Mouse (Mus musculus) monocyte, adult 5-6 weeks (primary cell): ENCODE measurements at regions not wholly inside any gene's neighbourhood (a gene's known extent, or its start where the extent isn't known, plus 50 kb on each side); places are given as distances from the start of the nearest gene placed in this dataset.
"Not testable (repeated sequence)": the region's sequence is repeated elsewhere in the genome, so short reads cannot be mapped to it uniquely, and the experiment has no call there.

ENCODE experiments used
- ATAC-seq: fragments of 153-309, 156-312 bp; replicated peaks from 2 replicates; pipeline ENCODE4 v1.8.0; 2017; ENCODE audit warnings: mild to moderate bottlenecking; ENCODE audit not compliant: low TSS enrichment, insufficient number of reproducible peaks, severe bottlenecking, poor library complexity, low FRiP score

GRCm38 (mm10) chr2:117442862-117443261 is 100.1 kb upstream of the Rasgrp1 start:
- no peak for ATAC-seq

GRCm38 (mm10) chr2:117444671-117445070 is 101.9 kb upstream of the Rasgrp1 start:
- no peak for ATAC-seq

- ATAC-seq = 0 out of 2 replicates have a peak, but pooled peaks have one; percentile 56
Observed at GRCm38 (mm10) chr2:117446876-117447275, 104.1 kb upstream of the Rasgrp1 start.

- ATAC-seq = no peak
Observed at GRCm38 (mm10) chr2:117450172-117450865, 107.5 kb upstream of the Rasgrp1 start.

- ATAC-seq = no peak
Observed at GRCm38 (mm10) chr2:117451818-117452217, 109.0 kb upstream of the Rasgrp1 start.

- no peak for ATAC-seq
Observed at GRCm38 (mm10) chr2:117455021-117455739, 112.4 kb upstream of the Rasgrp1 start.

GRCm38 (mm10) chr2:117455740-117456455 is 113.1 kb upstream of the Rasgrp1 start:
- no peak for ATAC-seq

GRCm38 (mm10) chr2:117456456-117457020 is 113.7 kb upstream of the Rasgrp1 start:
- no peak for ATAC-seq

GRCm38 (mm10) chr2:117461541-117462290 is 118.9 kb upstream of the Rasgrp1 start:
- ATAC-seq = no peak

GRCm38 (mm10) chr2:117474885-117475542 is 132.2 kb upstream of the Rasgrp1 start:
- ATAC-seq = no peak

GRCm38 (mm10) chr2:117475561-117475960 is 132.8 kb upstream of the Rasgrp1 start:
- ATAC-seq = no peak

GRCm38 (mm10) chr2:117477503-117477902 is 134.7 kb upstream of the Rasgrp1 start:
- not testable (repeated sequence) for ATAC-seq

GRCm38 (mm10) chr2:117479244-117480009 is 136.6 kb upstream of the Rasgrp1 start:
- ATAC-seq = not testable (repeated sequence)

- no peak for ATAC-seq
Observed at GRCm38 (mm10) chr2:117486447-117486846, 143.6 kb upstream of the Rasgrp1 start.

GRCm38 (mm10) chr2:117498565-117498964 is 155.8 kb upstream of the Rasgrp1 start:
- no peak for ATAC-seq

GRCm38 (mm10) chr2:117502611-117503010 is 159.8 kb upstream of the Rasgrp1 start:
- no peak for ATAC-seq

- ATAC-seq = no peak
Observed at GRCm38 (mm10) chr2:117511737-117512136, 168.9 kb upstream of the Rasgrp1 start.
